Mouse (Mus musculus): ENCODE data around the gene Kif21b. TPM values are rescaled to one million over a fixed set of nuclear protein-coding genes. Genes with fewer than 3 reads are reported as not detected.
A peak's percentile ranks its signal among the peaks of the same experiment; 100 is the strongest.

Gene Kif21b
- polyA plus RNA-seq, 1 experiment: 16.8 TPM

GRCm38 (mm10) chr1:136143514-136143913 lies 12.3 kb downstream of the Kif21b start:
- H3K4me2 ChIP-seq (ENCODE audit: low read depth): no peak overlapping the region
- H3K36me3 ChIP-seq (ENCODE audit: control insufficient read depth, insufficient read depth): peaks cover under 1% of the 10 kb centered on the region
- H3K4me3 ChIP-seq: no peak overlapping the region
- H3ac ChIP-seq (ENCODE audit: control insufficient read depth, insufficient read length): no peak overlapping the region
- H3K79me2 ChIP-seq (ENCODE audit: control insufficient read depth, insufficient read depth): peaks cover 24% of the 10 kb centered on the region
- TF ChIP-seq MYOG (IDR thresholded peaks at IDR 0.05; ENCODE audit: control insufficient read depth in 1 of 3, insufficient read depth in 1 of 3, insufficient read length in 2 of 3, low read depth in 2 of 3) (no peak), E2F4 (IDR thresholded peaks at IDR 0.05; ENCODE audit: insufficient read depth) (no peak), POLR2AphosphoS2 (IDR thresholded peaks at IDR 0.05; ENCODE audit: insufficient read length, low read depth) (no peak), MYOD1 (IDR thresholded peaks at IDR 0.05; ENCODE audit: control insufficient read depth in 1 of 3, insufficient read length in 2 of 3, low read depth in 2 of 3) (no peak), POLR2A (IDR thresholded peaks at IDR 0.05; ENCODE audit: insufficient read length, low read depth) (no peak), MAX (IDR thresholded peaks at IDR 0.05; ENCODE audit: low read depth) (no peak)
- H3K27me3 ChIP-seq (ENCODE audit: control insufficient read depth, insufficient read depth, insufficient read length): no peaks in the 10 kb centered on the region

GRCm38 (mm10) chr1:136149702-136150101 lies 18.5 kb downstream of the Kif21b start:
- TF ChIP-seq TCF12 (IDR thresholded peaks at IDR 0.05; ENCODE audit: insufficient read depth, poor library complexity, severe bottlenecking) (no peak), MAX (IDR thresholded peaks at IDR 0.05; ENCODE audit: low read depth) (no peak), MYOD1 (IDR thresholded peaks at IDR 0.05; ENCODE audit: control insufficient read depth in 1 of 3, insufficient read length in 2 of 3, low read depth in 2 of 3) (peak in 1 of 3 experiments; percentile 12), E2F4 (IDR thresholded peaks at IDR 0.05; ENCODE audit: insufficient read depth) (no peak)
- Histone ChIP-seq H3K36me3 (ENCODE audit: control insufficient read depth, insufficient read depth) (peaks cover 31% of the 10 kb centered on the region), H3ac (ENCODE audit: control insufficient read depth, insufficient read length) (no peak overlapping the region)

GRCm38 (mm10) chr1:136151371-136151770 lies 20.2 kb downstream of the Kif21b start:
- H3K4me2 ChIP-seq (ENCODE audit: low read depth): no peak overlapping the region
- no peak overlapping the region for H3ac ChIP-seq (ENCODE audit: control insufficient read depth, insufficient read length)
- no peaks in the 10 kb centered on the region for H3K79me2 ChIP-seq (ENCODE audit: control insufficient read depth, insufficient read depth)
- H3K4me3 ChIP-seq: no peak overlapping the region
- TF ChIP-seq POLR2A (IDR thresholded peaks at IDR 0.05; ENCODE audit: insufficient read length, low read depth): no peak
- no peak for TF ChIP-seq USF1 (IDR thresholded peaks at IDR 0.05; ENCODE audit: low read depth)
- no peak for TF ChIP-seq TCF12 (IDR thresholded peaks at IDR 0.05; ENCODE audit: insufficient read depth, poor library complexity, severe bottlenecking)
- TF ChIP-seq MYOD1 (IDR thresholded peaks at IDR 0.05; ENCODE audit: control insufficient read depth in 1 of 3, insufficient read length in 2 of 3, low read depth in 2 of 3): no peak
- no peak for TF ChIP-seq MYOG (IDR thresholded peaks at IDR 0.05; ENCODE audit: control insufficient read depth in 1 of 3, insufficient read depth in 1 of 3, insufficient read length in 2 of 3, low read depth in 2 of 3)
- TF ChIP-seq REST (IDR thresholded peaks at IDR 0.05; ENCODE audit: insufficient read depth, insufficient read length): no peak
- TF ChIP-seq POLR2AphosphoS2 (IDR thresholded peaks at IDR 0.05; ENCODE audit: insufficient read length, low read depth): no peak
- no peak for TF ChIP-seq SRF (IDR thresholded peaks at IDR 0.05; ENCODE audit: control insufficient read depth, insufficient read length, low read depth)
- no peak for TF ChIP-seq MAX (IDR thresholded peaks at IDR 0.05; ENCODE audit: low read depth)
- H3K27me3 ChIP-seq (ENCODE audit: control insufficient read depth, insufficient read depth, insufficient read length): no peaks in the 10 kb centered on the region
- H3K36me3 ChIP-seq (ENCODE audit: control insufficient read depth, insufficient read depth): peaks cover 37% of the 10 kb centered on the region

More at GRCm38 (mm10) chr1:136149702-136150101, 18.5 kb downstream of the Kif21b start:
- H3K79me2 ChIP-seq (ENCODE audit: control insufficient read depth, insufficient read depth): no peaks in the 10 kb centered on the region
- no peak overlapping the region for H3K4me2 ChIP-seq (ENCODE audit: low read depth)
- H3K27me3 ChIP-seq (ENCODE audit: control insufficient read depth, insufficient read depth, insufficient read length): no peaks in the 10 kb centered on the region
- H3K4me3 ChIP-seq: no peak overlapping the region

- Histone ChIP-seq H3K79me2 (ENCODE audit: control insufficient read depth, insufficient read depth) (no peaks in the 10 kb centered on the region), H3K36me3 (ENCODE audit: control insufficient read depth, insufficient read depth) (peaks cover 27% of the 10 kb centered on the region), H3K4me2 (ENCODE audit: low read depth) (no peak overlapping the region), H3ac (ENCODE audit: control insufficient read depth, insufficient read length) (no peak overlapping the region), H3K27me3 (ENCODE audit: control insufficient read depth, insufficient read depth, insufficient read length) (no peaks in the 10 kb centered on the region), H3K4me3 (no peak overlapping the region)
- TF ChIP-seq POLR2AphosphoS2 (IDR thresholded peaks at IDR 0.05; ENCODE audit: insufficient read length, low read depth): no peak
- no peak for TF ChIP-seq MAX (IDR thresholded peaks at IDR 0.05; ENCODE audit: low read depth)
- no peak for TF ChIP-seq SRF (IDR thresholded peaks at IDR 0.05; ENCODE audit: control insufficient read depth, insufficient read length, low read depth)
- no peak for TF ChIP-seq CEBPB (IDR thresholded peaks at IDR 0.05; ENCODE audit: insufficient read depth, poor library complexity, severe bottlenecking)
- no peak for TF ChIP-seq USF1 (IDR thresholded peaks at IDR 0.05; ENCODE audit: low read depth)
- TF ChIP-seq POLR2A (IDR thresholded peaks at IDR 0.05; ENCODE audit: insufficient read length, low read depth): no peak
- TF ChIP-seq REST (IDR thresholded peaks at IDR 0.05; ENCODE audit: insufficient read depth, insufficient read length): no peak
- no peak for TF ChIP-seq MYOD1 (IDR thresholded peaks at IDR 0.05; ENCODE audit: control insufficient read depth in 1 of 3, insufficient read length in 2 of 3, low read depth in 2 of 3)
- TF ChIP-seq E2F4 (IDR thresholded peaks at IDR 0.05; ENCODE audit: insufficient read depth): no peak
- no peak for TF ChIP-seq MYOG (IDR thresholded peaks at IDR 0.05; ENCODE audit: control insufficient read depth in 1 of 3, insufficient read depth in 1 of 3, insufficient read length in 2 of 3, low read depth in 2 of 3)
- no peak for TF ChIP-seq TCF12 (IDR thresholded peaks at IDR 0.05; ENCODE audit: insufficient read depth, poor library complexity, severe bottlenecking)
- TF ChIP-seq TCF3 (IDR thresholded peaks at IDR 0.05; ENCODE audit: insufficient read length, low read depth): no peak
Measured at GRCm38 (mm10) chr1:136156304-136156703, 25.1 kb downstream of the Kif21b start.

- Histone ChIP-seq H3K27me3 (ENCODE audit: control insufficient read depth, insufficient read depth, insufficient read length) (no peaks in the 10 kb centered on the region), H3ac (ENCODE audit: control insufficient read depth, insufficient read length) (no peak overlapping the region), H3K79me2 (ENCODE audit: control insufficient read depth, insufficient read depth) (no peaks in the 10 kb centered on the region), H3K4me3 (no peak overlapping the region), H3K36me3 (ENCODE audit: control insufficient read depth, insufficient read depth) (peaks cover 21% of the 10 kb centered on the region), H3K4me2 (ENCODE audit: low read depth) (no peak overlapping the region)
- TF ChIP-seq POLR2AphosphoS2 (IDR thresholded peaks at IDR 0.05; ENCODE audit: insufficient read length, low read depth) (no peak), MAX (IDR thresholded peaks at IDR 0.05; ENCODE audit: low read depth) (no peak), CEBPB (IDR thresholded peaks at IDR 0.05; ENCODE audit: insufficient read depth, poor library complexity, severe bottlenecking) (no peak), TCF12 (IDR thresholded peaks at IDR 0.05; ENCODE audit: insufficient read depth, poor library complexity, severe bottlenecking) (no peak), E2F4 (IDR thresholded peaks at IDR 0.05; ENCODE audit: insufficient read depth) (no peak), MYOG (IDR thresholded peaks at IDR 0.05; ENCODE audit: control insufficient read depth in 1 of 3, insufficient read depth in 1 of 3, insufficient read length in 2 of 3, low read depth in 2 of 3) (no peak), POLR2A (IDR thresholded peaks at IDR 0.05; ENCODE audit: insufficient read length, low read depth) (no peak), MYOD1 (IDR thresholded peaks at IDR 0.05; ENCODE audit: control insufficient read depth in 1 of 3, insufficient read length in 2 of 3, low read depth in 2 of 3) (no peak), TCF3 (IDR thresholded peaks at IDR 0.05; ENCODE audit: insufficient read length, low read depth) (no peak), SRF (IDR thresholded peaks at IDR 0.05; ENCODE audit: control insufficient read depth, insufficient read length, low read depth) (no peak)
Measured at GRCm38 (mm10) chr1:136156951-136157350, 25.8 kb downstream of the Kif21b start.

Measured in myocyte (in vitro differentiated cells).